Mouse (Mus musculus) lung, postnatal 0 days (tissue): ENCODE data around the gene Hikeshi.

Experiments
- CTCF ChIP-seq: IDR thresholded peaks from 2 replicates; pipeline ENCODE4 v1.5.1; 2016; ENCODE audit warnings: antibody characterized with exemption, mild to moderate bottlenecking
- EP300 ChIP-seq: IDR thresholded peaks from 2 replicates; pipeline ENCODE4 v1.6.1; 2016; ENCODE audit warnings: antibody characterized with exemption, mild to moderate bottlenecking, control low read depth

DNA sequence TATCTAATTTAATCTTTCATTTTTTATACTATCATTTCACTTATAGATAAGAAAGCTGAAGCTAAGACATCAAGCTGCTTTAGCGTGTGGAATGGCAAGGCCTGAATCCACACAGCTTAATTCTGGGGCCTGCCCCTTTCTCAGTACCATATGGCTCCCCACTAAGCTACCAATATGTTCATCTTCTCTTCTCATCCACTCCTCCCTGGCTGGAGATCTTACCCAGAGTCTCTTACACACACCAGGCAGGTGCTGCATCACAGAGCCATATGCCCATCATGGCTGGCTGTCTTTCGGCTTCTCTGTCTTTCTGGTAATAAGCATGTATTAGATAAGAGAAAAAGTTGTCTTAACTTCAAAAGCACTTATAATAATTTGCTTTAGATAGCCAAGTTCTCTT is 42.4 kb upstream of the Hikeshi start:
- TF ChIP-seq CTCF (no peak), EP300 (no peak)
